Mouse (Mus musculus): ENCODE data around the gene Hnf4a. TPM values are rescaled to one million over a fixed set of nuclear protein-coding genes. Genes with fewer than 3 reads are reported as not detected.
"Not testable (repeated sequence)": the region's sequence is repeated elsewhere in the genome, so short reads cannot be mapped to it uniquely, and the experiment has no call there.

Hnf4a gene
- polyA plus RNA-seq, 1 experiment, result not detected

GRCm38 (mm10) chr2:163620451-163620850 lies 113.8 kb downstream of the Hnf4a start:
- peaks cover 37% of the 10 kb centered on the region for H3K36me3 ChIP-seq (ENCODE audit: control insufficient read depth, insufficient read depth)
- H3ac ChIP-seq (ENCODE audit: control insufficient read depth, insufficient read length, low read depth), result no peak overlapping the region
- no peaks in the 10 kb centered on the region for H3K79me3 ChIP-seq (ENCODE audit: low read depth)
- H3K27me3 ChIP-seq (ENCODE audit: control insufficient read depth, insufficient read depth, insufficient read length), result no peaks in the 10 kb centered on the region
- no peak overlapping the region for H3K4me3 ChIP-seq (ENCODE audit: insufficient read depth, poor library complexity, severe bottlenecking)
- TF ChIP-seq MAX (IDR thresholded peaks at IDR 0.05) (no peak), USF1 (IDR thresholded peaks at IDR 0.05; ENCODE audit: low read depth) (no peak), CEBPB (IDR thresholded peaks at IDR 0.05; ENCODE audit: low read depth) (no peak), MYOD1 (IDR thresholded peaks at IDR 0.05; ENCODE audit: control insufficient read depth, insufficient read length, low read depth) (no peak), CTCF (IDR thresholded peaks at IDR 0.05; ENCODE audit: control insufficient read depth, insufficient read depth, insufficient read length) (no peak)
- no peaks in the 10 kb centered on the region for H3K79me2 ChIP-seq (ENCODE audit: control insufficient read depth, insufficient read depth)

GRCm38 (mm10) chr2:163621401-163621800 lies 114.8 kb downstream of the Hnf4a start:
- H3K36me3 ChIP-seq (ENCODE audit: control insufficient read depth, insufficient read depth), result peaks cover 37% of the 10 kb centered on the region
- H3ac ChIP-seq (ENCODE audit: control insufficient read depth, insufficient read length, low read depth); H3K79me2 ChIP-seq (ENCODE audit: control insufficient read depth, insufficient read depth); H3K79me3 ChIP-seq (ENCODE audit: low read depth); H3K27me3 ChIP-seq (ENCODE audit: control insufficient read depth, insufficient read depth, insufficient read length); H3K4me3 ChIP-seq (ENCODE audit: insufficient read depth, poor library complexity, severe bottlenecking): not testable (repeated sequence)

Other genes with a start within 250 kb of the Hnf4a start
- 78.4 TPM for gene Jph2, start 108.8 kb upstream of the Hnf4a start, polyA plus RNA-seq (2012; fragmentation: generic; extraction: Trizol)
- gene Oser1, start 82.1 kb upstream of the Hnf4a start, polyA plus RNA-seq (2012; fragmentation: generic; extraction: Trizol), result 44.6 TPM
- 0.19 TPM for gene Gdap1l1, start 68.3 kb upstream of the Hnf4a start, polyA plus RNA-seq (2012; fragmentation: generic; extraction: Trizol)
- 9.0 TPM for gene Fitm2, start 34.2 kb upstream of the Hnf4a start, polyA plus RNA-seq (2012; fragmentation: generic; extraction: Trizol)
- gene R3hdml, start 14.5 kb upstream of the Hnf4a start, polyA plus RNA-seq (2012; fragmentation: generic; extraction: Trizol), result 0.32 TPM
- gene Ttpal, start 95.5 kb downstream of the Hnf4a start, polyA plus RNA-seq (2012; fragmentation: generic; extraction: Trizol), result 15.1 TPM
- gene Serinc3, start 138.3 kb downstream of the Hnf4a start, polyA plus RNA-seq (2012; fragmentation: generic; extraction: Trizol), result 29.4 TPM
- gene Pkig, start 151.6 kb downstream of the Hnf4a start, polyA plus RNA-seq (2012; fragmentation: generic; extraction: Trizol), result 254 TPM
- 3.3 TPM for gene Ada, start 243.4 kb downstream of the Hnf4a start, polyA plus RNA-seq (2012; fragmentation: generic; extraction: Trizol)

Measured in C2C12 (cell line).